Mouse (Mus musculus) neural tube, postnatal 0 days (tissue): ENCODE data around the gene Ranbp2. TPM values are rescaled to one million over a fixed set of nuclear protein-coding genes. Genes with fewer than 3 reads are reported as not detected.

Source experiments
- polyA plus RNA-seq: library from polyadenylated mRNA; unstranded; fragments of >200 nt; fragmentation: Nextera tagmentation; extraction: Ambion mirVana; gene quantifications from 2 replicates; pipeline ENCODE4 v1.2.1, GENCODE M21; 2015

Ranbp2 gene
- 9.1 and 10.1 TPM in 2 replicates for polyA plus RNA-seq

DNA sequence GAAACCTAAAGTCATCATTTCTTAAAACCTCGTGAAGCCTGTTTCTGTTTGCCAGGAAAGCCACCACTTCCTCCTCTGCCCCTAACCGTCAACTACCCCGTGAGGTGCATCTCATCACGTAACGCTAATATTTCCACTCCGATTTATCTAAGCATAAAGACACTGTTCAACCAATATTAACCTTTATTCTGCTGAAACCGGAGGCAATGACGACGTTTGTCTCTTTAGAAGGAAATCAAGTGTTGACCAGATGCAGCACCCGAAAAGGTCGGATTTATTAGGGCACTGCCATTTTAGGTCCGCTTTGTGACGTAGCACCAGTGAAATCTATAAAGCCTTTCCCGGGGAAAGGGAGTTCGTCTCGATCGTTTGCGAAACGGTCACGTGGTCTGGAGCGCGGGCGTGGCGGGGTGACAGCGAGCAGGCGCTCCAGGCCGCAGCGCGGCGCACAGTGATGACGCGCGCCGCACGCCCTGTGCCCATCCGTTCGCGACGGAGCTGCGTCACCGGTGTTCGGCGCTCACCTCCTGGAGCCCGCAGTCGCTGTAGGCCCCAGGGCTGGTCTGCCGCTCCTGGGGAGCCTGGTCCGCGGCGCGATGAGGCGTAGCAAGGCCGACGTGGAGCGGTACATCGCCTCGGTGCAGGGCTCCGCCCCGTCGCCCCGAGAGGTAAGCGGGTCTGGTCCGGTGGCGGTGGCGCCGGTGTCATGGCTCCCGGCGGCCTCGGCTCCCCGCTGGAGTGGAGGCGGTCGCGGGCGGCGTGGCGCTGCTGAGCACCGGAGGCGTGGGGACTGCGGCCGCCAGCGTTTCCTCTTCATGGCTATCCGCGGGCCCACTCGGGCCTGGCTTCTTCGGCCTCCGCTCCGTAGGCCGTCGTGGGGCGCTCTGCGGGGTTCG is at the start of gene Ranbp2:
TSS of gene Ranbp2 (plus strand) at position 537 of the 896 bp plus-strand sequence.

DNA sequence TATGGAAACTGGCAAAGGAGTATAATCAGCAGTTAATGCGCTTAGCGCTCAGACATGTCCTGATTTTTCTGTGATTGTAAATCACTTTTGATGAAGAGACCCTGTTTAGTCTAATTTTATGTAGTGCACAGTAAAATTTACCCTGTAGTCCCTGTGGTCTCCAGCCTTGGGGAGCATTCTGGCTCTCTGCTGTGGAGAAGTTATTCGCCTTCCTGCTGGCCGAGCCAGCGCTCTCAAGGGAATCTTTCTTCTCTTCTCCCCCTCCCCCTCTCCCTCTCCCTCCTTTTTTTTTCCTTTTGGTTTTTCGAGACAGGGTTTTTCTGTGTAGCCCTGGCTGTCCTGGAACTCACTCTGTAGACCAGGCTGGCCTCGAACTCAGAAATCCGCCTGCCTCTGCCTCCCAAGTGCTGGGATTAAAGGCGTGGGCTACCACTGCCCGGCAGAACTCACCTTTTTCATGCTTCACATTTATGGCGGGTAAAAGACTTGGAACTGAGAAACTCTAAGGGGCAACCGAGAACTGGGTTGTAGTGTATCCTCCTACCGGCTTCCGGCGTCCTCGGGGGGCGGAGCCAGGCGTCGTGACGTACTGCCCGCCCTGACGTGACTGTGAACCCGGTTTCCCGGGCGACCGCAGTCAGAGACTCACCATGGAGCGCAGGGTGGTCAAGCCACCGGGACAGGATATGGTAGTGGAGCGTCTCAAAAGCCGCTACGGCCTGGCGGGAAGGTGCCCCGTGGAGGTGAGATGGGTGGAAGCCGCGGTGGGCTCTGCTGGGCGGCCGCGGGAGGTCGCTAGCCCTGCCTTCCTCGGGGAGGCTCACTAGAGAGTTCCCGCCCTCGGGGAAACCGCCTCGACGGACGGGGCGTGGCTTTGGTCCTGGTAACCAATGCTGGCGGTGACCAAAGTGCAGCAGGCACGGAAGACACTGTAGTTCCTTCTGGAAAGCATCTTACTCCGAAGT is 50.9 kb downstream of the Ranbp2 start, which contains the start of gene Ccdc138:
TSS of gene Ccdc138 (plus strand) at position 629 of the 965 bp plus-strand sequence.

Other genes starting within 250 kb of the Ranbp2 start
- gene AW822073, start 222.0 kb upstream of the Ranbp2 start, polyA plus RNA-seq, result not detected in 2 replicates
- gene Duxf3, start 214.2 kb upstream of the Ranbp2 start, polyA plus RNA-seq, result not detected in 2 replicates
- not detected in 2 replicates for gene Gm4981, start 210.2 kb upstream of the Ranbp2 start, polyA plus RNA-seq
- gene Gcc2, start 191.4 kb upstream of the Ranbp2 start, polyA plus RNA-seq, result 108 and 119 TPM in 2 replicates
- 65.6 and 66.1 TPM in 2 replicates for gene Lims1, start 123.5 kb upstream of the Ranbp2 start, polyA plus RNA-seq
- gene Ccdc138, start 51.0 kb downstream of the Ranbp2 start, polyA plus RNA-seq, result 5.4 and 5.8 TPM in 2 replicates
- 0.06 and 0.10 TPM in 2 replicates for gene Edar, start 228.7 kb downstream of the Ranbp2 start, polyA plus RNA-seq